Comparison of ENCODE assay signal across 9 mouse cellular contexts in genomic region chr8:84454532-84454931, GRCm38 (mm10).
A peak's percentile ranks its signal among the peaks of the same experiment; 100 is the strongest.
DNase-seq lines count a peak whose midpoint lies in the region; ATAC-seq and TF ChIP-seq lines count a peak whose summit lies in the region.
"Had no signal": no experiment of that assay in that cellular context is flagged by ENCODE, and none has a peak within 500 bp of the region (broad histone marks: within the 10 kb centered on the region; RNA-seq: fewer than 3 reads in every experiment).

No protein-coding gene starts in this region.

- 25% methylated on average over 6 of the region's 6 CpGs for WGBS in intestine, embryonic 14.5 days
- WGBS in intestine, embryonic 16.5 days: 31% methylated on average over 6 of the region's 6 CpGs
- WGBS in hindbrain, postnatal 0 days: 47% methylated on average over 6 of the region's 6 CpGs

- TF ChIP-seq RAD21 in MEL (IDR thresholded peaks at IDR 0.05; ENCODE audit: low read depth, low read length): no peak

- H3K27me3 ChIP-seq in intestine, embryonic 14.5 days (replicated peaks; ENCODE audit: control insufficient read depth, insufficient read depth, low read length): no peaks in the 10 kb centered on the region
- no peaks in the 10 kb centered on the region for H3K27me3 ChIP-seq in intestine, embryonic 16.5 days (replicated peaks; ENCODE audit: control insufficient read depth, insufficient read depth, low read length)
- peaks cover 0 to 1% of the 10 kb centered on the region in 2 experiments; a peak in 1 of 4 replicates for H3K27me3 ChIP-seq in MEL (ENCODE audit: control insufficient read depth in 1 of 2, insufficient read depth in 2 of 2, low read length in 2 of 2)
- no peaks in the 10 kb centered on the region for H3K27me3 ChIP-seq in hindbrain, postnatal 0 days (ENCODE audit: insufficient read depth, low read length)

- ATAC-seq in intestine, embryonic 14.5 days (replicated peaks; ENCODE audit: low FRiP score, low TSS enrichment, low read depth): no peak
- ATAC-seq in intestine, embryonic 16.5 days: no peak; the same call in 1 of the 2 replicates
- ATAC-seq in hindbrain, postnatal 0 days: no peak

- peak; percentile 90 for DNase-seq in intestine, embryonic 14.5 days (ENCODE audit: low spot score)
- peak; percentile 60 for DNase-seq in MEL (ENCODE audit: low read depth, low spot score)
- peak; percentile 94 for DNase-seq in embryo, embryonic 10 days (ENCODE audit: low spot score)
- peak; percentile 23 for DNase-seq in hindbrain, postnatal 0 days (ENCODE audit: low spot score)
- peak; percentile 75 for DNase-seq in lung, postnatal 14 days
- DNase-seq in thymus, postnatal 36 days: peak; percentile 26 to 27
- no peak for DNase-seq in left cerebral cortex, postnatal 14 days (ENCODE audit: low spot score in 2 of 2)

- intact Hi-C loops in left cerebral cortex, postnatal 14 days (cut with DNase I): no loop called here

- no peak for TF ChIP-seq POLR2A in MEL (IDR thresholded peaks at IDR 0.05; ENCODE audit: control insufficient read depth in 1 of 2, insufficient read depth in 1 of 2, low read depth in 1 of 2, low read length in 2 of 2, poor library complexity in 1 of 2)

- H3K36me3 ChIP-seq in intestine, embryonic 14.5 days (ENCODE audit: control insufficient read depth, insufficient read depth, low read length): no peaks in the 10 kb centered on the region
- no peaks in the 10 kb centered on the region for H3K36me3 ChIP-seq in intestine, embryonic 16.5 days (ENCODE audit: control insufficient read depth, insufficient read depth, low read length)
- no peaks in the 10 kb centered on the region for H3K36me3 ChIP-seq in MEL (ENCODE audit: control insufficient read depth in 1 of 2, insufficient read depth in 2 of 2, low read length in 2 of 2)
- H3K36me3 ChIP-seq in hindbrain, postnatal 0 days (ENCODE audit: insufficient read depth, low read length): no peaks in the 10 kb centered on the region

- no peak for TF ChIP-seq CTCF in MEL (IDR thresholded peaks at IDR 0.05 in 2 of 3, conservative IDR thresholded peaks at IDR 0.05 in 1 of 3; ENCODE audit: control insufficient read depth in 1 of 3, insufficient read depth in 1 of 3, low read depth in 2 of 3, low read length in 3 of 3, poor library complexity in 1 of 3, severe bottlenecking in 1 of 3)
- TF ChIP-seq CTCF in hindbrain, postnatal 0 days (IDR thresholded peaks at IDR 0.05; ENCODE audit: low read depth): peak; percentile 28

- H3K79me2 ChIP-seq in MEL (ENCODE audit: control insufficient read depth, insufficient read depth, low read length, poor library complexity): no peaks in the 10 kb centered on the region

- H3K4me2 ChIP-seq in intestine, embryonic 14.5 days (ENCODE audit: low read length): no peak overlapping the region
- no peak overlapping the region for H3K4me2 ChIP-seq in intestine, embryonic 16.5 days (ENCODE audit: low read depth, low read length)
- no peak overlapping the region for H3K4me2 ChIP-seq in hindbrain, postnatal 0 days (ENCODE audit: low read depth, low read length)

- no peak overlapping the region for H3K9ac ChIP-seq in intestine, embryonic 14.5 days (ENCODE audit: low read length)
- H3K9ac ChIP-seq in intestine, embryonic 16.5 days (ENCODE audit: low read depth, low read length): no peak overlapping the region
- H3K9ac ChIP-seq in MEL (ENCODE audit: control insufficient read depth, low read depth, low read length, poor library complexity, severe bottlenecking): no peak overlapping the region
- H3K9ac ChIP-seq in hindbrain, postnatal 0 days (replicated peaks; ENCODE audit: low read length): no peak overlapping the region

- H3K27ac ChIP-seq in intestine, embryonic 14.5 days (ENCODE audit: low read depth): no peak overlapping the region
- H3K27ac ChIP-seq in intestine, embryonic 16.5 days (ENCODE audit: low read length): no peak overlapping the region
- no peak overlapping the region for H3K27ac ChIP-seq in MEL (ENCODE audit: control insufficient read depth, low read depth, low read length)
- no peak overlapping the region for H3K27ac ChIP-seq in hindbrain, postnatal 0 days
- H3K27ac ChIP-seq: macrophage had no signal

- H3K9me3 ChIP-seq in intestine, embryonic 14.5 days (ENCODE audit: control insufficient read depth, low read length): no peaks in the 10 kb centered on the region
- H3K9me3 ChIP-seq in intestine, embryonic 16.5 days (ENCODE audit: control insufficient read depth, low read length): no peaks in the 10 kb centered on the region
- no peaks in the 10 kb centered on the region for H3K9me3 ChIP-seq in MEL (replicated peaks; ENCODE audit: insufficient read depth, low read length)
- no peaks in the 10 kb centered on the region for H3K9me3 ChIP-seq in hindbrain, postnatal 0 days (ENCODE audit: low read length)

- no peak overlapping the region for H3K4me3 ChIP-seq in intestine, embryonic 14.5 days (ENCODE audit: low read depth, low read length)
- H3K4me3 ChIP-seq in intestine, embryonic 16.5 days (ENCODE audit: low read length): no peak overlapping the region
- H3K4me3 ChIP-seq in MEL (ENCODE audit: control insufficient read depth in 1 of 2, insufficient read depth in 1 of 2, low read depth in 2 of 2, low read length in 2 of 2): no peak overlapping the region
- H3K4me3 ChIP-seq in hindbrain, postnatal 0 days (ENCODE audit: low read length): no peak overlapping the region

- no peaks in the 10 kb centered on the region for H3K4me1 ChIP-seq in intestine, embryonic 14.5 days (replicated peaks; ENCODE audit: control insufficient read depth, insufficient read depth, low read length)
- H3K4me1 ChIP-seq in intestine, embryonic 16.5 days (ENCODE audit: control insufficient read depth, insufficient read depth, low read length): no peaks in the 10 kb centered on the region
- no peaks in the 10 kb centered on the region for H3K4me1 ChIP-seq in MEL (ENCODE audit: control insufficient read depth in 1 of 2, insufficient read depth in 2 of 2, low read length in 2 of 2)
- H3K4me1 ChIP-seq in hindbrain, postnatal 0 days (ENCODE audit: insufficient read depth, low read length): no peaks in the 10 kb centered on the region

- no peak for TF ChIP-seq EP300 in MEL (IDR thresholded peaks at IDR 0.05; ENCODE audit: low read depth in 1 of 2, low read length in 2 of 2)

TF ChIP-seq in MEL, 35 proteins besides CTCF, POLR2A, EP300 and RAD21:
- TF ChIP-seq MYC (IDR thresholded peaks at IDR 0.05; ENCODE audit: low read depth, low read length): no peak
- TF ChIP-seq TBP (IDR thresholded peaks at IDR 0.05; ENCODE audit: low read depth, low read length): no peak
- TF ChIP-seq SIN3A (IDR thresholded peaks at IDR 0.05; ENCODE audit: low read length): peak; percentile 40; the same call in 1 of the 2 replicates
- TF ChIP-seq CHD2 (IDR thresholded peaks at IDR 0.05; ENCODE audit: low read length): no peak

Comparison
In these comparisons a context has a peak if more than half of its experiments do, and no peak if none do; other contexts are left out.
1. DNase-seq: peak in intestine, embryonic 14.5 days (single experiment), MEL (single experiment), embryo, embryonic 10 days (single experiment), hindbrain, postnatal 0 days (single experiment), lung, postnatal 14 days (single experiment) and thymus, postnatal 36 days (2 of 2); none in left cerebral cortex, postnatal 14 days (0 of 2).